Mouse (Mus musculus) kidney, postnatal 0 days (tissue): ENCODE results near the gene 1700067K01Rik. TPM values are rescaled to one million over a fixed set of nuclear protein-coding genes. Genes with fewer than 3 reads are reported as not detected.
A peak's percentile ranks its signal among the peaks of the same experiment; 100 is the strongest.

Experiments
- ATAC-seq: fragments of 200-750 bp; cut with Nextera tagmentation; replicated peaks from 2 replicates; pipeline ENCODE4 v1.8.0; 2017; ENCODE audit warnings: low read depth, moderate number of reproducible peaks, moderate TSS enrichment, moderate library complexity; ENCODE audit not compliant: low FRiP score
- DNase-seq: peaks from one replicate; pipeline ENCODE4 v3.0.0-alpha.2; 2016; ENCODE audit warnings: low spot score
- H3K27ac ChIP-seq: fragments of 300-500 bp; sonication (generic); 2 replicates; pipeline ENCODE4 v1.5.1; 2014; ENCODE audit warnings: mild to moderate bottlenecking
- H3K27me3 ChIP-seq: fragments of 300-500 bp; sonication (generic); 2 replicates; pipeline ENCODE4 v1.6.1; 2014; ENCODE audit warnings: low read length, mixed read lengths; ENCODE audit not compliant: insufficient read depth
- H3K36me3 ChIP-seq: fragments of 300-500 bp; sonication (generic); 2 replicates; pipeline ENCODE4 v1.6.1; 2014; ENCODE audit warnings: low read length, mixed read lengths; ENCODE audit not compliant: insufficient read depth
- H3K4me1 ChIP-seq: fragments of 300-500 bp; sonication (generic); replicated peaks from 2 replicates; pipeline ENCODE4 v1.6.1; 2014; ENCODE audit warnings: antibody characterized with exemption, low read length, mixed read lengths; ENCODE audit not compliant: insufficient read depth
- H3K4me2 ChIP-seq: fragments of 300-500 bp; sonication (generic); 2 replicates; pipeline ENCODE4 v1.6.1; 2014; ENCODE audit warnings: mild to moderate bottlenecking, low read length, moderate library complexity, mixed read lengths
- H3K4me3 ChIP-seq: fragments of 300-500 bp; sonication (generic); replicated peaks from 2 replicates; pipeline ENCODE4 v1.5.1; 2014; ENCODE audit warnings: low read depth, low read length
- H3K9ac ChIP-seq: fragments of 300-500 bp; sonication (generic); 2 replicates; pipeline ENCODE4 v1.6.1; 2014; ENCODE audit warnings: low read depth, low read length
- H3K9me3 ChIP-seq: fragments of 300-500 bp; sonication (generic); replicated peaks from 2 replicates; pipeline ENCODE4 v1.6.1; 2016; ENCODE audit warnings: low read length, inconsistent platforms, mixed read lengths
- CTCF ChIP-seq: IDR thresholded peaks from 2 replicates; pipeline ENCODE4 v1.5.1; 2016; ENCODE audit warnings: antibody characterized with exemption, low read depth, mild to moderate bottlenecking, moderate library complexity
- WGBS: fragments of 180-500 bp; shearing (Covaris S2); extraction: QIAGEN DNeasy Blood & Tissue Kit; methylation state at CpG from one replicate; pipeline ENCODE4 v1.1.7; 2014; 5-methylcytosine and 5-hydroxymethylcytosine counted together
- polyA plus RNA-seq: library from polyadenylated mRNA; unstranded; fragments of >200 nt; fragmentation: Nextera tagmentation; extraction: Ambion mirVana; gene quantifications from 2 replicates; pipeline ENCODE4 v1.2.1, GENCODE M21; 2015

1700067K01Rik gene
- polyA plus RNA-seq, 1 experiment from 2014 or later, result 1.1 TPM

- Histone ChIP-seq H3K27ac (peak overlapping the region; percentile 43; the same call in 1 of the 2 replicates), H3K4me3 (peak overlapping the region; percentile 79), H3K9ac (peak overlapping the region; percentile 67), H3K36me3 (no peaks in the 10 kb centered on the region), H3K9me3 (no peaks in the 10 kb centered on the region), H3K4me2 (peak overlapping the region; percentile 94), H3K4me1 (peaks cover 14% of the 10 kb centered on the region), H3K27me3 (no peaks in the 10 kb centered on the region)
- TF ChIP-seq CTCF, result no peak
- peak; percentile 15 for DNase-seq
- 3% methylated on average over 37 of the region's 37 CpGs for WGBS
- no peak for ATAC-seq
These were observed 27.9 kb upstream of the 1700067K01Rik start for GRCm38 (mm10) chr8:83973161-83974031.

- peaks cover 14% of the 10 kb centered on the region for H3K4me1 ChIP-seq
- no peak for TF ChIP-seq CTCF
- 86% methylated on average over 4 of the region's 4 CpGs for WGBS
- H3K27me3 ChIP-seq, result no peaks in the 10 kb centered on the region
- H3K27ac ChIP-seq, result no peak overlapping the region
- H3K4me2 ChIP-seq, result peak overlapping the region; percentile 94; the same call in 1 of the 2 replicates
- ATAC-seq, result no peak
- DNase-seq, result no peak
- no peak overlapping the region for H3K4me3 ChIP-seq
- peak overlapping the region; percentile 67; the same call in 1 of the 2 replicates for H3K9ac ChIP-seq
- H3K36me3 ChIP-seq, result no peaks in the 10 kb centered on the region
- H3K9me3 ChIP-seq, result no peaks in the 10 kb centered on the region
These were observed 26.8 kb upstream of the 1700067K01Rik start for GRCm38 (mm10) chr8:83974521-83974920.

- Histone ChIP-seq H3K27me3 (no peaks in the 10 kb centered on the region), H3K4me3 (no peak overlapping the region), H3K9ac (no peak overlapping the region), H3K9me3 (no peaks in the 10 kb centered on the region), H3K36me3 (peaks cover 8% of the 10 kb centered on the region; the same call in 1 of the 2 replicates), H3K4me2 (no peak overlapping the region), H3K4me1 (peaks cover 14% of the 10 kb centered on the region), H3K27ac (no peak overlapping the region)
- WGBS, result 79% methylated on average over 4 of the region's 4 CpGs
- DNase-seq (no peak), ATAC-seq (no peak)
- peak; percentile 41; the same call in 1 of the 2 replicates for TF ChIP-seq CTCF
These were observed 25.1 kb upstream of the 1700067K01Rik start for GRCm38 (mm10) chr8:83976101-83976630.

- H3K9me3 ChIP-seq, result no peaks in the 10 kb centered on the region
- 77% methylated on average over 5 of the region's 5 CpGs for whole genome bisulfite sequencing
- peak overlapping the region; percentile 66; the same call in 1 of the 2 replicates for H3K27ac ChIP-seq
- no peaks in the 10 kb centered on the region for H3K27me3 ChIP-seq
- H3K4me1 ChIP-seq, result peaks cover 14% of the 10 kb centered on the region
- peak; percentile 34 for TF ChIP-seq CTCF
- no peak overlapping the region for H3K9ac ChIP-seq
- H3K36me3 ChIP-seq, result peaks cover 8% of the 10 kb centered on the region; the same call in 1 of the 2 replicates
- H3K4me2 ChIP-seq, result no peak overlapping the region
- ATAC-seq (no peak), DNase-seq (no peak)
- no peak overlapping the region for H3K4me3 ChIP-seq
These were observed 24.4 kb upstream of the 1700067K01Rik start for GRCm38 (mm10) chr8:83976779-83977350.

GRCm38 (mm10) chr8:83977646-83978045 lies 23.7 kb upstream of the 1700067K01Rik start:
- peak overlapping the region; percentile 42; the same call in 1 of the 2 replicates for H3K9ac ChIP-seq
- H3K27me3 ChIP-seq, result no peaks in the 10 kb centered on the region
- peak; percentile 40 for DNase-seq
- ATAC-seq, result no peak
- H3K9me3 ChIP-seq, result no peaks in the 10 kb centered on the region
- TF ChIP-seq CTCF, result no peak
- 0 out of 2 replicates have a peak overlapping the region, but pooled peaks have one; percentile 13 for H3K4me2 ChIP-seq
- peak overlapping the region; percentile 66; the same call in 1 of the 2 replicates for H3K27ac ChIP-seq
- 40% methylated on average over 6 of the region's 6 CpGs for WGBS
- no peak overlapping the region for H3K4me3 ChIP-seq
- H3K36me3 ChIP-seq, result peaks cover 8% of the 10 kb centered on the region; the same call in 1 of the 2 replicates
- peaks cover 14% of the 10 kb centered on the region for H3K4me1 ChIP-seq

- Histone ChIP-seq H3K4me1 (peaks cover 14% of the 10 kb centered on the region), H3K36me3 (peaks cover 9% of the 10 kb centered on the region; the same call in 1 of the 2 replicates), H3K4me3 (no peak overlapping the region), H3K4me2 (no peak overlapping the region), H3K9ac (peak overlapping the region; percentile 42; the same call in 1 of the 2 replicates), H3K27ac (peak overlapping the region; percentile 66; the same call in 1 of the 2 replicates), H3K27me3 (no peaks in the 10 kb centered on the region), H3K9me3 (no peaks in the 10 kb centered on the region)
- no peak for TF ChIP-seq CTCF
- no peak for DNase-seq
- 75% methylated on average over 9 of the region's 9 CpGs for WGBS
- ATAC-seq, result no peak
These were observed 23.1 kb upstream of the 1700067K01Rik start for GRCm38 (mm10) chr8:83978200-83978599.
